Mouse (Mus musculus) left cerebral cortex, adult 8-10 months (tissue): ENCODE results near the gene Gpr146. TPM values are rescaled to one million over a fixed set of nuclear protein-coding genes. Genes with fewer than 3 reads are reported as not detected.

Experiments
- DNase-seq, 2 experiments: peaks; one replicate each; pipeline ENCODE4 v3.0.0; 2022; ENCODE audit warnings: low spot score in 2 of 2
- total RNA-seq, 4 experiments: library from RNA; stranded (reverse); gene quantifications; 2 replicates each; pipeline ENCODE4 v1.2.4; 2022

Gene Gpr146
- total RNA-seq, 4 experiments from 2014 or later: 15.9 to 17.1 (median 16.4) TPM

GRCm38 (mm10) chr5:139358653-139359052 lies 18.8 kb upstream of the Gpr146 start:
- DNase-seq: no peak

DNA sequence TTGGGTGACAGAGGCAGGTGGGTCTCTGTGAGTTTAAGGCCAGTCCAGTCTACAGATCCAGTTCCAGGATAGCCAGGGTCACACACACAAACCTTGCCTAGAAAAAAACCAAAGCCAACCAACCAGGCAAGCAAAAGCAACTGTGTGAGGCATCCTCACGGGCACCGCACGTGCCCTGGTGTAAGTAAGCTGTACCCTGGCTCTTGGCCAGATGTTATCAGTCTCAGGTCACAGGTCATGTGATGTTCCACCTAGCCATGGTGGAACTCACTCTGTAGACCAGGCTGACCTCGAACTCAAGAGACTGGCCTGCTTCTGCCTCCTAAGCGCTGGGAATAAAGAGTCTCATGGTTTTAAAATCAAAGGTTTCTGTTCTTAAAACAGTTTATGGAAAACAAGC lies 18.3 kb upstream of the Gpr146 start:
- DNase-seq: no peak

- no peak for DNase-seq
These were observed 13.6 kb upstream of the Gpr146 start for GRCm38 (mm10) chr5:139363858-139364257.

GRCm38 (mm10) chr5:139364260-139364910 lies 13.1 kb upstream of the Gpr146 start:
- DNase-seq: peak; percentile 68 to 98

GRCm38 (mm10) chr5:139364911-139365571 lies 12.5 kb upstream of the Gpr146 start:
- no peak for DNase-seq

- DNase-seq: no peak
These were observed 11.7 kb upstream of the Gpr146 start for GRCm38 (mm10) chr5:139365827-139366226.

DNA sequence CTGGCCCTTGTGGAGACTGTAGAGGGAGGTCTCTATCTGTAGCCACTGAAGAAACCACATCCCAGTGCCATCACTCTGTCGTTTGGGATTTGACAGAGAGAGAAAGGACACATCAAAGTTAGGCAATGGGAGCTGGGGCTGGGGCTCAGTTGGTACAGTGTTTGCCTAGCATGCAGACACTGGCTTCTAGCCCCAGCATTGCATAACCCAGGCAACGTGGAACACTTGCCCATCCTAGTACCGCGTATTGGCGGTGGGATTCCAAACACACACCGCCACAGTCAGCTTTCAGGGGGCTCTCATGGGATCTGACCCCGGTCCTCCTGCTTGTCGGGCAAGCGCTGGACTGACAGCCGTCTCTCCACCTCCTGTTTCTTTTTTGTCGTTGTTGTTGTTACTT lies 11.0 kb upstream of the Gpr146 start:
- no peak for DNase-seq

GRCm38 (mm10) chr5:139367884-139368458 lies 9.5 kb upstream of the Gpr146 start:
- no peak for DNase-seq

GRCm38 (mm10) chr5:139368638-139369320 lies 8.7 kb upstream of the Gpr146 start:
- DNase-seq: no peak

GRCm38 (mm10) chr5:139370336-139370735 lies 7.2 kb upstream of the Gpr146 start:
- DNase-seq: no peak

GRCm38 (mm10) chr5:139371118-139371517 lies 6.4 kb upstream of the Gpr146 start:
- DNase-seq: no peak

- DNase-seq: peak; percentile 78 to 87
These were observed 5.7 kb upstream of the Gpr146 start for GRCm38 (mm10) chr5:139371631-139372401.

DNA sequence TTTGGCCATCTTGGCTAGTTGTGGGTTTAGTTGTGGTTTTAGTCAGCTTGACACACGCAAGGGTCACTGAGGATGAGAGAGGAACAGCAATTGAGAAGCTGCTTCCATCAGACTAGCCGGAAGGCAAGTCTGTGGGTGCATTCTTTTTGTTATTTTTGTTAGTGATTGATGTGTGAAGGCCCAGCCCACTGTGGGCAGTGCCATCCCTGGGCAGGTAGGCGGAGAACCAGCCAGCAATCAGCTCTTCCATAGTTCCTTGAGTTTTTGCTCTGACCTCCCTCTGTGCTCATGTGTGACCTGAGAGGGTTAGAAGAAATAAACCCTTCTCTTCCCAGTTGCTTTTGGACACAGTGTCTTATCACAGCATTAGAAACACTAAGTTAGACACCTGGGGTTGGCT lies 4.4 kb upstream of the Gpr146 start:
- no peak for DNase-seq

- no peak for DNase-seq
These were observed 3.5 kb upstream of the Gpr146 start for GRCm38 (mm10) chr5:139373889-139374444.

DNA sequence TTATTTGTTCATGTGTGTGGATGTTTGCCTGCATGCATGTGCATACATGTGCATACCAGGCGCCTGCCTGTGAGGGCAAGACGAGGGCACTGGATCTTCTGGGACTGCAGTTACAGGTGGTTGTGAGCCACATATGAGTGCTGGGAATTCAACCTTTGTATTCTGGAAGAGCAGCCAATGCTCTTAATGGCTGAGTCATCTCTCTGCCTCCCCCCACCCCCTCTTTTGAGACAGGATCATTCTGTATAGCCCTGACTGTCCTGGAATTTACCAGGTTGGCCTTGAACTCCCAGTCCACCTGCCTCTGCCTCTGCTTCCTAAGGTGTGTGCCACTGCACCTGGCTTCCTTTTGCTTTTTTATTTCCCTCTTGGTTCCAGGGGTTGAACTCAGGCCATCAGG lies 2.7 kb upstream of the Gpr146 start:
- DNase-seq: no peak

DNA sequence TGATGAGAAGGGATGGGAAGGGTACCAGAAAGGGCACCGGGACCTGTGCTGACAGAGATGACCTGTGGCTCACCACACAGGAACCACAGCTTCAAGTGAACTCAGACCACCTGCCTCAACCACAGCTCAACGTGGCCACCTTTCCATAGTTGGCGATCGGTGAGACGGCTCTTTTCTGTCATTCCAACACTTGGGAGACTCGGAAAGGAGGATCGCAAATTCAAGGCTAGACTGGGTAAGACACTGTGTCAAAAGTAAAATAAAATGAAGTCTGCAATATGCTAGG lies 717 bp downstream of the Gpr146 start:
- DNase-seq: no peak

DNA sequence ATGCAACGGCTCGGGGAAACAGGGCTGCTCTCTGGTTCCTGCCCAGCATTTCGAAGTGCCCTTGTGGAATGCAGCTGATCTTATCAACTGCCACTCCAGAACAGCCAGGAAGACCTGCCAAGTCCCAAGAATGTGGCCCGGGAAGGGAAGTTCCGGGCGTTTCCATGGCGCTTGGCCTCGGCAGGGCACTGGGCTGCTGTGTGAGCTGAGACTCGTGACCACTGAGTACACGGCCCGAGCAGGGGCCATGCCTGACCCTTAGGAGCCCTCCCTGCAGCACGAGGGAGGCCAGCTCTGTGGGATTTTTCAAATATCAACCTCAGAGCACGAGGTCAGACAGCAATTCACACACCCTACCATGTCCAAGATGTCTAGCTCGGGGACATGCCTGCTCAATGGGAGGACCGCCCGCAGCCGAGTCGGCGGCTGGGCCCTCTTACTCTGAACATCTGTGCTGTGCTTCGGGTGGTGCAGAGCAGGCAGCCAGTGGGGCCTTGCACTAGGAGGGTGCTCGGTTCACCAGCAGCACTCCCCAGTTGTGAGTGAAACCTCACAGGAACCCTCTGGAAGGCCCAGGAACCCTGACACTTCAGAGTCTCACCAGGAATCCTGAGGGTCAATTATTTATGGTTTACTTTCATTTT lies 1.6 kb downstream of the Gpr146 start:
- no peak for DNase-seq

GRCm38 (mm10) chr5:139379771-139380384 lies 2.4 kb downstream of the Gpr146 start:
- no peak for DNase-seq

- peak in 1 of 2 experiments; percentile 87 for DNase-seq
These were observed 3.1 kb downstream of the Gpr146 start for GRCm38 (mm10) chr5:139380385-139381248.
